Mouse (Mus musculus): ENCODE results near the gene 1700029F12Rik. TPM values are rescaled to one million over a fixed set of nuclear protein-coding genes. Genes with fewer than 3 reads are reported as not detected.

Gene 1700029F12Rik
- 728 TPM for polyA plus RNA-seq (2014; fragmentation: Illumina TruSeq; extraction: RNeasy Lipid Tissue Mini Kit (QIAGEN cat#74804); ENCODE audit: low read depth, low replicate concordance)

DNA sequence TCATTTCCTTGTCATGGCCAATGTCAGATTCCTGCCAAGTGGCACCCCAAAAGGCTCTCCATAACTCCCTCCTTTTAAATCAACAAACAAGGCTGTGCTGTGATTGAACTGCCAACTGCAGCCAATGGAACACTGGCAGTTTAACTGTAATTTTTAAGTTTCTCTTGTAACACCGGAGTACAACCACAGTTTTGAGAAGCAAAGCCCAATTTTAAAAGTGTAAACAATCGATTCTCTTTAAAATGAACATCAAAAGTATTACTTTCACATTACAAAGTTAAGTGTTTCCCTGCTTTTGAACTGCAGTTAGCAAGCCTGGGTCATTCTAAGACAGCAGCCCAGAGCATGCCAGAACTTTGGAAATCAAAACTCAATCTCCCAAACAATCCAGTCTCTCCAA lies at the start of gene 1700029F12Rik:
Gene 1700029F12Rik, minus strand, starts transcription at position 101 of the 400 bp plus-strand sequence.

DNA sequence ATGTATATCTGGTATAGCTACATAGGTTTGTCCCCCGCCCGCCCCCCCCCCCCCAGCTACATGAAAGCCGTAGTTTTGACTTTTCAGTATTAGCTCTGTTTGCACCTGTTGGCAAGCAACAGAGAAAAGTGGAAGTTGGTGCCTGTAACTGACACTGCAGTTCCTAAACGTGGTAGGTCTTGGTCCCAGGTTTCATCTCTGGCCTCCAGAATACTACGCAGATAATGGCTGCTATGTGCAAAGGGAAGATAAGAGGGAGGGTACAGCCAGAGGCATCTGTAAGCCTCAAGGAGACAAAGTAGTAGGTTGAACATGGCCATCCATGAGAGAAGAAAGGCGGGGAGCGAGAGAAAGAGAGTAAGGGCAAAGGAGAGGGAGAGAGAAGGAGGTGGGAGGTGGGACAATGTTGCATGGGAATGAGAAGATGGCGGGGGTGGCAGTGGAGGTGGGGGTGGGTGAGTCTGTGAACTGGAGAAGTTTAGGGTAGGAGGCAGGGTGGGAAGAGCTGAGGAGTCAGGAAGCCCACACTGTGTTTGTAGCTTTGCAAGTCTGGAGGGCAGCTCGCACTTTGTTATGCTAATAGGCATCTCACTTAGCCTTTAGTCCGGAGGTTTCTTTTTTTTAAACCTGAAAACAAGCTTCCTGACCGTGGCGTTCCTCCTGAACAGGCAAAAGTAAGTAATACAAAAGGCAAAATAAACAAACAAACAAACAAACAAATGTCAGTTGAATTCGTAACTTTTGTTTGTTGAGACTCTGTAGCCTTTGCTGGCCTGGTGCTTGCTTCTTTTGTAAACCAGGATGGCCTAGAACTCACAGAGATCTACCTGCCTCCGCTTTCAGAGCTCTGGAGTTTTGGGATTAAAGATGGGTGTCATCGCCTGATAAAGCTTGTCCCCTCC lies 32.7 kb upstream of the 1700029F12Rik start, which contains the start of gene Fam169a:
Gene Fam169a, plus strand, starts transcription at position 638 of the 902 bp plus-strand sequence.

Other genes with a start within 250 kb of the 1700029F12Rik start
- gene Gcnt4, start 109.7 kb downstream of the 1700029F12Rik start, polyA plus RNA-seq (2014; fragmentation: Illumina TruSeq; extraction: RNeasy Lipid Tissue Mini Kit (QIAGEN cat#74804); ENCODE audit: low read depth, low replicate concordance): 3.0 TPM
- gene Fam169a, start 32.9 kb upstream of the 1700029F12Rik start, polyA plus RNA-seq (2014; fragmentation: Illumina TruSeq; extraction: RNeasy Lipid Tissue Mini Kit (QIAGEN cat#74804); ENCODE audit: low read depth, low replicate concordance): 34.7 TPM
- 0.27 TPM for gene Gm6169, start 64.9 kb upstream of the 1700029F12Rik start, polyA plus RNA-seq (2014; fragmentation: Illumina TruSeq; extraction: RNeasy Lipid Tissue Mini Kit (QIAGEN cat#74804); ENCODE audit: low read depth, low replicate concordance)
- gene Gfm2, start 103.6 kb upstream of the 1700029F12Rik start, polyA plus RNA-seq (2014; fragmentation: Illumina TruSeq; extraction: RNeasy Lipid Tissue Mini Kit (QIAGEN cat#74804); ENCODE audit: low read depth, low replicate concordance): 36.6 TPM
- 132 TPM for gene Nsa2, start 103.6 kb upstream of the 1700029F12Rik start, polyA plus RNA-seq (2014; fragmentation: Illumina TruSeq; extraction: RNeasy Lipid Tissue Mini Kit (QIAGEN cat#74804); ENCODE audit: low read depth, low replicate concordance)
- gene Hexb, start 164.0 kb upstream of the 1700029F12Rik start, polyA plus RNA-seq (2014; fragmentation: Illumina TruSeq; extraction: RNeasy Lipid Tissue Mini Kit (QIAGEN cat#74804); ENCODE audit: low read depth, low replicate concordance): 9.5 TPM
- 11.1 TPM for gene Enc1, start 206.7 kb upstream of the 1700029F12Rik start, polyA plus RNA-seq (2014; fragmentation: Illumina TruSeq; extraction: RNeasy Lipid Tissue Mini Kit (QIAGEN cat#74804); ENCODE audit: low read depth, low replicate concordance)

Measured in testis, adult 10 weeks (tissue).